Mouse (Mus musculus) layer of hippocampus, adult 8-10 months (tissue): ENCODE results near the gene Dtymk. TPM values are rescaled to one million over a fixed set of nuclear protein-coding genes. Genes with fewer than 3 reads are reported as not detected.
"Not testable (repeated sequence)": the region's sequence is repeated elsewhere in the genome, so short reads cannot be mapped to it uniquely, and the experiment has no call there.

Source experiments
- DNase-seq, 2 experiments: peaks; one replicate each; pipeline ENCODE4 v3.0.0; 2022; ENCODE audit warnings: low spot score in 2 of 2
- total RNA-seq, 4 experiments: library from RNA; stranded (reverse); gene quantifications; 2 replicates each; pipeline ENCODE4 v1.2.4; 2022

Dtymk gene
- total RNA-seq, 4 experiments from 2014 or later = 52.7 to 64.8 (median 58.4) TPM

DNA sequence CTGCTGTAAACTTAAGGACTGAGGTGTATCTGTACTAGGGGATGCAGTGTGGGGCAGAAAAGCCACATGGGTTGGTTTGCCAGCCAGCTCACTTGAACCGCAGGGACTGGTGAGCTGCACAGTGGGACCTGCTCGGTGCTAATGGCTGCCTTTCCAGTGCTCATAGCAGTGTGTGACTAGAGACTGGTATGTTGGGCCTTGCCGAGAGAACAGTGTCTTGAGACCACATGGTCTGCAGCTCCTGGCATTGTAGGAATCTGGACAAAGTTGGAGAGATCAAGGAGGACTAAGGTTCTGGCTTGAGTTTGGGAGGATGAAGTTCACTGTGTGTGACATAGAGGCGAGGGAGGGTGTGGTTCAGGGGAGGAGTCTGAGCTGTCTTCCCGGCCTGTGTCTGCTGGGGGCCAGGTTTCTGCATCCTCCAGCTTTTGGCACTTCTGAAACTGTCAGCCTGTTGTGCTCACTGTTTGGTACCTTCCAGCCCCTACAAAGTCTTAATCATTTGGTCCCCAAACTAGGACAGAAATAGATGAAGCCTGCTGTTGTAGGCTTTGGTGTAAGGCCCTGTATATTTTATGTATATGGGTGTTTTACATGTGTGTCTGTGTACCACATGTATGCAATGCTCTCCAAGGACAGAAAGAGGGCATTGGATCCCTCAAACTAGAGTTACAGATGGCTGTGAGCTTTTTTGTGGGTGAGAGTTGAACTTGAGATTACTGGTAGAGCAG is 3.7 kb upstream of the Dtymk start:
- DNase-seq = no peak

DNA sequence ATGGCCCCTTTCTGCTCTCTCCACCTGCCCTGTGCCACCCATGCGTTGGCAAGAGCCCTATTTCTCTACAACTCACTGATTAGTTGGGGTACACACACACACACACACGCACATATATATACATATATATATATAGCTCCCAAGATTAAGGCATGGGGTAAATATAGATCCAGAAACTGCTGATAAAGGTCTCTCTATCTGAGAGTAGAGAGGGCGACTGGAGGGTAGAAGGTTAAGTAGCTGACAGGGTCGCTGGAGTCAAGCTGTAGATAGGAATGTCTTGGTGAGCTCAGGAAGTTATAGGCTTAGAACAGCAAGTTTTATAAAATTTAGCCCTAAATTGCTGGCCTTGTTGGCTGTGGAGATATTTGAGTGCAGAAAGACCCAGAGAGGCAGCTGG is 3.1 kb upstream of the Dtymk start:
- DNase-seq = no peak

DNA sequence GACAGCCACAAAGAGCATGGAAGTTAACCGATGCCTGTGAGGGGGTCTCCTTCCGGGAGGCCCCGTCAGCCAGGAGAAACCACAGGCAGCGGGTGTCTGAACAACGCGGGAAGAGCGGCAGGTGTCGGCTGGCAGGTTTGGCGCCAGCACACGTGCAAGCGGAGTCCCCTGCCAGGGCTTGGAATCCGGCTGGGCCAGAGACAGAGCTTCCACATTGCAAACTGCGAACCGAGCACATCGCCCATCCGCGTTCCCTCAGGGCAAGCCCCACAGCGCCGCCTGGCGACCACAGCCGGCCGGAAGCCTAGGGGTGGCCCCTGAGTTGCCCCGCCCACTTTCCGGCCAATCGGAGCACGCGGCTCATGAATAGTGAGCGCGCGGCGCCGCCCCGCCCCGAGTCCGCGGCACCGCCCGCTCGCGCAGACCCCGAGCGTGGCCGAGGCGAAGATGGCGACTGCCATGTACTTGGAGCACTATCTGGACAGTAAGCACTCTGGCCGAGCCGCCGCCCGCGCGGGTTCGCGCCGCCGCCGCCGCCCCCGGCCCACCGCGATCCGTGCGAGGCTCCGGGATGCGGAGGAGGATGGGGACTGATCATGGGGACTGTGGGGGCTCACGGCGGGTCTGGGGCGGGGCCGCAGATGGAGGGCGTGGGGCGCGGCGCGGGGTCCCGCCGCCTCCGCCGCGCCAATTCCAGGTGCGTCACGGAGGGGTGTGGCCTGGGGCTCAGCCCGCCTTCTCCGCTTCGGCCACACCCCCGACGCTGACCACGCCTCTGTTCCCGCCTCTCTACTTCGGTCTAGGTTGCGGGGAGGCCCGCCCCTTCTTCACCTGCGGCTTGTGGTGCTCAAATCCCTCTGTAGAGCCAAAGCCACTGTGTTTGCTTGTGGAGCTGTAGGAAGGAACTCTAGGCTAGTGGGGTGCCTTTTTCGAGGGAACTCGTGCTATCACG is 2.1 kb upstream of the Dtymk start, which contains the start of gene Ing5:
Gene Ing5, plus strand, starts transcription at position 410 of the 952 bp plus-strand sequence.
- DNase-seq = peak; percentile 97 to 100

DNA sequence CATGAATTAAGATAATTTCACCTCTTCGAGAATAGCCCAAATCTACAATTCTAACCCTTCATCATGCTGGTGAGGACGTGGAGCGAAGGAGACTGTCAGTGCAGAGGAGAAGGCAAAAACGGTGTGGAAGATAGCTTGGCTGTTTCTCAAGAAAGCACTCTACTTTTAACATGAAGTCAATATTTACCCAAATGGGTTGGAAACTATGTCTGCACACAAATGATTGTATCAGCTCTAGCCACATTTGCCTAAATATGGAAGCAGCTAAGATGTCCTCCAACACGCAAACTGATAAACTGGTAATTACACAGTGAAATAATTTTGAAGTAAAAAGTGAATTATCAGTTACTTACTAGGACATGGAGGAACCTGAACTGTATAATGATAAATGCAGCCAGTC is 1.0 kb upstream of the Dtymk start:
- DNase-seq = no peak

DNA sequence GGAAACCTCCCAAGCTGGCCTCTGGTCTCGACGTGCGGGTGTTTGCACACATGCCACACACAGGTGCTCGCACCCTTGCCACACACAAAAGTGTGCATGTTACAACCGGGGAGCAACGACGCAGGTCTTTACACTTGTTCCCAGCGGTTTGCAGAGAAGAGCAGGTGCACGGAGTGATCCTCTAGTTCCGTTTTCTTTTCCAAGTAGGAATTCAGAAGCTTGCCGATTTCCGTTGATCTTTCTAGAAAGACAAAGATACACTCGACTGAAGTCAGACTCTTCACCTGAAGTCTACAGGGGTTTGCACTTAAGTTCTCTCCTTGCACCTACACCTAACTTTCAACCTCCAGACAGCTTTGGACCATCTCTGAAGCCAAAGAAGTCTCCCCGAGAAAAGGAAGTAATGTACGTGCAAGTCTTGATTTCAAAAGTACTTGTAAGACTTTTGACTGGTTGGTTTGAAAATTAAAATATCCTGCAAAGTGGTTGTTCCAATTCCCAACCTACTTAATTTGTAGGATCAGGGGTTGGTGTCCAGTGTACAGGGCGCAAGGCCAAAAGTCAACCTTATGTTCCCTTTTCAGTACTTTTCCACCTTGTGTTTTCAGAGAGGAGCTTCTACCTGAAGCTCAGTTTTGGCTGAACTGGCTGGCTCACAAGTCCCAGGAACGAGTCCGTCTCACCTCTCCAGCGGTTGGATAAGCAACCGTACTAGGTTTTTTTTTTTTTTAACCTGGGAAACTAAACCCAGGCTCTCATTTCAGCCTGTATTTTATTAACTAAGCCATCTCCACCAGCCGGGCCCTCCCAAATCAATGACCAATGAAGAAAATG is 847 bp downstream of the Dtymk start:
- no peak for DNase-seq

DNA sequence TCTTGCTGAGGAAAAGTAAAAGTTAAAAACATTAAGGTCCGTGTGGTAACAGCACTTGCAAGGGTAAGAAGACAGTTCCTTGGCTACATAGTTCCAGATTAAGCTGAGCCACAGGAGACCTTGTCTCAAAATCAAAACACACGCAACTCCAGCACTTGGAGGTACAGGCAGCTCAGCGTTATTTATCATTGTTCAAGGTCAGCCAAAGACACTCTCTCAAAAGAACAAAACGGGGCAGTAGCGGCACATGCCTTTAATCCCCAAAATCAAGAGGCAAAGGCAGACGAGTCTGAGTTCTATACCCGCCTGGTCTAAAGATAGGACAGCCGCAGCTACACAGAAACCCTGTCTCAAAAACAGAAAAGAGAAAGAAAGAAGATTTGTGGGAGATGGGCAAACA is 5.8 kb downstream of the Dtymk start:
- no peak for DNase-seq

DNA sequence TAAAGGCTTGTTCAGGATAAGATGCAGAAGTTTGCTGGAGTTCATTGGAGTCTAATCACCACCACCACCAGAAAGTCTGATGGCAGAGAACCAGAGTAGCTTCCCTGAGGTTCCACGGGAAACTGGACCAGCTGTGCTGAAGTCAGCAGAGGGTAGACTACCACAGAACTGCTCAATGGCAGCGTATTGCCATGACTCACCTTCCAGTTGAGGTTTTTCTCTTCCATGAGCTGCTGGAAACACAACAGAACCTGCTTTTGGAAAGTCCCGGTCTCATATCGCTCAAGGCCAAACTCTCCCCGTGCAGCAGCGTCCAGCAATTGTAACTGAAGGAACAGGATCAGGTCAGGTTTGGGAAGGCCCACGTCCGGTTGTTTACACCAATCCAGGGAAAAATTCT is 7.2 kb downstream of the Dtymk start:
- no peak for DNase-seq

DNA sequence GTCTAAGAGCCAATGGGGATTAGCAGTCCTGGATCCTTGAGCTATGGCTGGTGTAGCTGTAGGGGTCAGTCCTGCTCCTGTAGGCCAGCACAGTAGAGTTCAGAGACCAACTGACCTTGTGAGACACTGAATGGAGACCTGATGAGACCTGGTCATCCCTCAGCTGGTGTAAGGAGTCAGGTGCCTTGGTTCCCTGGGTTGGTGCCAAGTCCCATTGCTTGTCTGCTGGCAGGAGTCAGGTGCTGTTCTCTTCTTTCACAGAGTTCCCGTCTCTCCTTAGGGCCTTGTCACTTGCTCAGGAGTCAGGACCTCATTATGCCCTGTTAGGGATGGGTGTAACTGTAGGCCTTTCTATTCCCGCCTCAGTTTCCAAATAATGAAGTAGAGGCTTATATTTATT is 14.8 kb downstream of the Dtymk start:
- DNase-seq = no peak

DNA sequence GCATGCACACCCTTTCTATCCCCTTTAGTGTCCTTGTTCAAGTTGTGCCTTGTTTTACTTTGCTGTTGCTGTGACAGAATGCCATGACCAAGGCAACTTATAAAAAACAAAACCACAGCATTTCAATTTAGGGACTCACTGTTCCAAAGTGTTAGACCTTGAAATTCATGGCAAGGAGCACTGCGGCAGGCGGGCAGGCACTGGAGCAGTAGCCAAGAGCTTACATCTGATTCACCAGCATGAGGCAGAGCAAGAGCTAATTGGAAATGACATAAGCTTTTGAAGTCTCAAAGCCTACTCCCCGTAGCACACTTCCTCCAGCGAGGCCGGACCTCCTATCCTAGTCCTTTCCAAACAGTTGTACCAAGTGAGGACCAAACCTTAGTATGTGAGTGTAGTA is 25.0 kb downstream of the Dtymk start:
- no peak for DNase-seq

DNA sequence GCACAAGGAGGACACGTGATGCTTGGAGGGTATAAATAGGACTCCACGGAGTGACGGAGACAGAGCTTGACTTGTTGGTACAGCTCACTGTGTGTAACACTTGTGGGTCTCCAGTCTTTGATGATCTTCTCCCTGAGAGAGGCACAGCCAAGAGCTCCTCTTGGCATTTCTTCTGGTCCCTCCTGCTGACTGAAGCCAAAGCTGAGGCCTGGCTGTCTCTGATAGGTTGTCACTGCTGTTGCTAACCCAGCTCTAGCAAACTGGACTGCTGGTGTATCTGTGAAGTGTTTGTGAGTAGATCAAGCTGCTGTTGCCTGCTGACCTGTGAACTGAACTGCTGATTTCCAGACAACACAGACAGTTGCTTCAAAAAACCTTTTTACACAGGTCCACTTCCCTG is 31.8 kb downstream of the Dtymk start:
- no peak for DNase-seq

DNA sequence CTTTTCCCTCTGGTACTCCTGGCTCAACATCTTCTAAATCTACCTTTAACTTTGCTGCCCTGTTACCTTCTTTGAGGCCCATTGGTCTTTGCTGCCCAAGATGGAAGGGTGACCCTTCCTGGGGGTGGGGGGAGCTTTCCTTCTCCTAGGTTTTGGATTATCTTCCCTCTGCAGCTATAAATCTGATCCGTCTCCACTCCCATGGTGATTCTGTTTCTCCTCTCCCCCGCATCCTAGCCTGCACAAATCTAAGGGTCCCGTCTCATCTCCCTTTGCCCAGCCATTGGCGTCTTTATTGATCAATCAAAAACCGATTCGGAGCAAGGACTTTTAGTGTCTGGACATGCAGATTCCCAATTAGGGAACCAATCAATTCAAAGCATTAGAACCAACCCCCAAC is 34.1 kb downstream of the Dtymk start:
- DNase-seq = no peak

DNA sequence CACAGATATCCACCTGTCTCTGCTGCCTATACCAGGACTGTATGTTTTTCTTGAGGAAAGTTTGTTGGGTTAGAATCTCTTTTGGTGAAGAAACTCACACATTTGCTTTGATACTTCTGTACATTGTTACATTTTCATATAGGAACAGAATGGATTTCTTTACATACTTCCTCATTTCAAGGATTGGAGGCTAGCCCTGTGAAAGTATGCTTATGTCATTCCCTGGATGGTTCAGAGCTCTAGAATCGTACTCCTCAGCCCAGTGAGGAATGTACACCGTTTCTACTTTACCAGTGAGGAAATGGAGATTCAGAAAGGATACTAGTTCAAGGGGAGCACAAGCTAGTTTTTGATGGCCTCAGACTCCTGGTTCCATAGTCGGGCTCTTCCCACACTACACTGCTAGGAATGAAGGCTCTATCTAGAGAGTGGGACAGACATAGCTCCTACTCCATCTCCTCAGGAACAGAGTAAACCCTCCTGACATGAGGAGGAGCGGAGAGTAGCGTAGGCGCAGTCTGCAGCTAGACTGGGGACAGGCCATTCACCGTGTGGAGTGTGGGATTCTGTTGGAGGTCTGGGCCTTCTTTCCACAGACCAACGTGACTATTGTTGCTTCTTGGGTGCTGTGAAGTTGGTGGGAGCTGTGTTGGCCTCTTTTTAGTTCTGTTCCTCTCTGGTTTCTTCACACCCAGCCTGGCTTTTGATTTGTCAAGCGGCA is 36.7 kb downstream of the Dtymk start:
- DNase-seq = no peak

DNA sequence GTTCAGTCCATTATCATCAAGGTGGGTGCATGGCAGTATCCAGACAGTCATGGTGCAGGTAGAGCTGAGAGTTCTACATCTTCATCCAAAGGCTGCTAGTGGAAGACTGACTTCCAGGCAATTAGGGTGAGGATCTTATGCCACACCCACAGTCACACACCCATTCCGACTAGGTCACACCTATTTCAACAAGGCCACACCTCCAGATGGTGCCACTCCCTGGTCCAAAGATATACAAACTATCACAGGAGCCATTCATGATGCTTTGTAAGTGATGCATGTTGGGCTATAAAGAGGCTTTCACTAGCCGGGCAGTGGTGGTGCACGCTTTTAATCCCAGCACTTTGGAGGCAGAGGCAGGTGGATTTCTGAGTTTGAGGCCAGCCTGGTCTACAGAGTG is 38.2 kb downstream of the Dtymk start:
- not testable (repeated sequence) for DNase-seq

DNA sequence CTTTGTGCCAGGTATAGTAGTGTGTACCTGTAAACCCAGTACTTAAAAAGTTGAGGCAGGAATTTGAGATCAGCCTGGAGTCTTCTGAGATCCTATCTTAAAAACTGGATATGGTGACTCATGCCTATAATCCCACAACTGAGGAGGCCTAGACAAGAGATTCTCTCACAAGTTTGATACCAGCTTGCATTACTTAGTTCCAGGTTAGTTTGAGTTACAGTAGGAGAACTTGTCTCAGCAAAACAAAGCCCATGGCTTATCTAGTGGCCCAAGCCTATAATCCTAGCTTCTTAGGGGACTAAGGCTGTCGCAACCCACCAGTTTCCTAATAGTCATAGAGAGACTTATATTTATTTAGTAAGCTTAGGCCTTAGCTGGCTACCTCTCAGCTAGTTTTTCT is 41.7 kb downstream of the Dtymk start:
- DNase-seq = no peak

DNA sequence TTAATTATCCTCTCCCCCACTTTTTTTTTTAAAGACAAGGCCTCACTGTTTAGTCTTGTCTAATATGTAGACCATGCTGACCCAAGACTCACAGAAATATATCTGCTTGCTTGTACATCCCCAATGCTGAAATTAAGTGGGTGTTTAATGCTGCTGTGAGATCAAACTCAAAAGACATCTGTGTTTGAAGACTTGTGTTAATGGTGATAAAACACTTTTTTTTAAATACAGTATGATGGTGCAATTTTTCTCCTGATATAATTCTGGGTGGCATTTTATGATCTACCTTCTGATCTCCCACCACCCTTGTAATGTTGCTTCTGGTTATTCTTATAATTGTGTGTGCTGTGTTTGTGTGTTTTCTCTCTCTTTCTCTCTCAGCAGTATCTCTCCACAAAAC is 45.6 kb downstream of the Dtymk start:
- DNase-seq = no peak

DNA sequence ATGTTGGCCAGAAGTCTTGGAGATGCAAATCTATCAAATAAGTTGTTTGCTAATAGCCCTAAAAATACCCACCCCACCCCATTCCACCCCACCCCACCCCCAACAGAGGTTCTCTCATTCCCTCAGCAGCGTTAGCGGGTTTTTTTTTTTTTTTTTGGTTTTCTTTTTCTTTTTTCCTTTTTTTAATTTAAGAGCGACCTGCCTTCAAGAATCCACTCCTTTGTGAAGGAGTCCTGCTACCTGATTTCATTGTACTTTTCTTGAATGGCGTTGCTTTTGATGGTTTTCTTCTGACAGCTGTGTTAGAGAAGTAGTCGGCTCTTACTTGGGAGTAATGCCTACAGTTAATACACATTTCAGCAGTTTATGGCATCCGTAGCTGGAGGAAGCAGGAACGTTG is 46.1 kb downstream of the Dtymk start:
- DNase-seq = no peak

DNA sequence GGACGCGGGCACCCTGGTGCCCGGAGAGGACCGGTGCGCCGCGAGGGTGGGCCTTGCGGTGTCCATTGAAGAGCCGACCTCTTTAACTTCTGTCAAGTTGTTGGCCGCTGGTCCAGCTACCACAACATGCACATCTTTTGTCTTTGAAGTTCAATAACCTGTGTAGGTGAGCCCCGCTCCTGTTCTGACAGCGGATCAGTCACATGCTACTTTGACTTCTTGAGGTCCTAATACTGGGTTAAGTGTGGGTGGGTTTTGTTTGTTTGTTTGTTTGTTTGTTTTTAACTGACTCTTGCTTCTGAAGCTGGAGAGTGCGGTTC is 46.5 kb downstream of the Dtymk start:
- DNase-seq = no peak

DNA sequence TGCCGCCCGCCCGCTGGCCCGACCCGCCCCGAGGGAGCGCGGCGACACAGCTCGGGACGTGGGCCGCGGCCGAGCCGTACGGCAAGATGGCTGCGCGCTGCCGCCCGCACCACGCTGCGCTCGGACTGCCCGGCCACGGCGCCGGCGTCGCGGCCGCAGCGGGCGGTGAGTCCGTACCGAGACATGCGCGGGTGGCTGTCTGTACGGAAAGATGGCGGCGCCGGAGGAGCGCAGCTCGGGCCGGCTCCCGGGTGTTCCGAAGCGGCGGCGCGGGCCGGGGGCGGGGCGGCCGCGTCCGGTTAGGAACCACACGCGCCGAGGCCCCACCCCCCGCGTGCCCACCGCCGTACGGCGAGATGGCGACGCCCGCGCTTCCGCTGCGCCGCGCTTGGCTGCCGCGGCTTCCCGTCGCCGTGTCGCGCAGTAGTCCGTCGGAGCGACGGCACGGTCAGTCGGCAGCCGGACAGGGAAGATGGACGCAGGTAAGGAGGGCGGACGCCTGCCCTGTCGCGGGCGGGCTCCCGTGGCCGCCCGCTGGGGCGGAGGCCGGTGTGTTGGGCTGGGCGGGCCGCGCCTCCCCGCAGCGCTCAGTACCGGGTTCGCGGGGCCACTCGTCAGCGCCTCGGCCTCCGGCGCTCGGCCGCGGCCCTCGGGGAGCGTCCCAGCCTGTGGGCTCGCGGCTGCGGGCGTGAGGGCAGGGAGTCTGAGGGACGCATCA is 47.0 kb downstream of the Dtymk start, which contains the start of gene Thap4:
Gene Thap4, minus strand, starts transcription at position 292 of the 718 bp plus-strand sequence.
- DNase-seq = peak; percentile 89 to 94

DNA sequence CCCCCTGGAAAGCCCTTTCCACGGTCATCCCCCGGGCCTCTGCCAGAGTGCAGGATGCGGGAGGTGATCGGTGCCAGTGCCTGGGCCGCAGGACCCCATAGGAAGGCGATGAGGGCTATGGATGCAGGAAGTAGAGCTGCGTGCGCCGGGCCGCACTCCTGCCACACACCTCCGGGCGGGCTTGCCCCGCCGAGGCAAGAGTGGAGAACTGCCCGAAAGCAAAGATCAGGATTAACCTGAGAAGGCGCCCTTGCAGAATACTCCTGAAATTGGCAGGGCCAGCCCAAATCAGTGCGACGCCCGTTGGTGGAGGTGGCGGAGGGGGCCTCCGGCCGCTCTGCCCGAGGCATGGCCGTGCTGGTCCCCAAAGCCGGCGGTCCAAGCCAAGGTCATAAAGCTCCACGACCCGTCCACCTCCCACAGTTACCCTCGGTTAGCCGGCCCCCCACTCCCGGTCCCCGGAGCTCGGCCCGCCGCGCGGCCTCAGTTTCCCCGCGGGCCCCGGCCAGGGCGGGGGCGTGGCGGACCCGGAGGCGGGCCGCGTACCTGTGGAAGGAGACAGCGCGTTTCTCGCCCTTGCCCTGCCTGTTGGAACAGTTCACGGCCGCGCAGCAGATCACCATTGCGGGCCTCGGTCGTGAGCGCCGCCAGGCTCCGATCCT is 47.7 kb downstream of the Dtymk start:
- DNase-seq = peak; percentile 29 to 30

DNA sequence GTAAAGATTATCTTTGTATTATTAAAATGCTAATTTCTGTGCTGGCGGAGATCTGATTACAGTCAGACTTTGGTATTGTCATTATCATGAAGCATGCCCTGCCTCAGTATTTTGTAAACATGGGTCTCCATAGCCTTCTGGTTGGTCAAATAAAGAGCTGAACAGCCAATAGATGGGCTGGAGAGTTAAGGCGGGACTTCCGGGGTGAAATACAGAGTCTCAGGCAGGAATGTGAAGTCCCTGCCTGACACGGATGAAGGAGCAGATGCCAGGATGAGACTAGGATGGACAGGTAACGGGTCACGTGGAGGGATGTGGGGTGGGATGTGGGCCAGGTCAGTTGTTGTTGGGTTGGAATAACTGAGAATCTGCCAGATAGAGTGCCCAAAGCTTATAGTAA is 50.4 kb downstream of the Dtymk start, which contains the start of gene Atg4b:
Gene Atg4b, plus strand, starts transcription at position 211 of the 400 bp plus-strand sequence.
- no peak for DNase-seq
